Mouse (Mus musculus) small intestine, adult 2 months (tissue): Measurements from ENCODE around the gene Cul4a.

ENCODE experiments used
- CTCF ChIP-seq: fragments of 200-500 bp; IDR thresholded peaks from 2 replicates; pipeline ENCODE4 v1.5.1; 2012; ENCODE audit warnings: low read depth, mild to moderate bottlenecking, control low read depth, inconsistent platforms, low read length, moderate library complexity, mixed read lengths; ENCODE audit not compliant: insufficient replicate concordance, insufficient read length; ENCODE audit errors: extremely low read depth
- POLR2A ChIP-seq: fragments of 200-500 bp; IDR thresholded peaks from 2 replicates; pipeline ENCODE4 v1.6.1; 2012; ENCODE audit warnings: low read depth, mild to moderate bottlenecking, control low read depth, inconsistent platforms, low read length, moderate library complexity

- no peak for TF ChIP-seq CTCF
- no peak for TF ChIP-seq POLR2A
These were observed 11.7 kb downstream of the Cul4a start for GRCm38 (mm10) chr8:13117096-13117495.
